Mouse (Mus musculus) right cerebral cortex, postnatal 10 days (tissue): ENCODE data around the gene Prx.

Experiments
- DNase-seq, 2 experiments: peaks; one replicate each; pipeline ENCODE4 v3.0.0; 2021; ENCODE audit warnings: low spot score in 2 of 2

Gene Prx

DNA sequence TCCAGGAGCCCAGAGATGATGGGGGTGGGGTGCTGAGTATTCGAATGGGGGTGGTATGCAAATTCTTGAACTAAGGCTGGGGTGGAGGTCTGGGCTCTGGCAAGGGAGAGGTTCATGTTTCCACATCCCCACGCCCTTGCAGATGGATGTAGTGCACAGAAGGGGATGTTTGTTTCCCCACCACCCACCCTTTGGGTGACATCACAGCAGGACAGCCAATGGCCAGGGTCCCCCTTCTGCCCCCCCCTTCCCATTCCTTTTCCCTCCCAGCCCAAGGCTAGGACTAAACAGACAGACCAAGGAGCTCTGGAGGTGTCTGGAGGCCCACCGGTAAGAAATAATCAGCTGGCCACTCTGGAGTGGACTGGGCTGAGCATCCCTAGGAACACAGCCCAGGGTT is at the start of gene Prx:
Prx (plus strand) TSS at position 289 of the 400 bp plus-strand sequence.
- no peak for DNase-seq

DNA sequence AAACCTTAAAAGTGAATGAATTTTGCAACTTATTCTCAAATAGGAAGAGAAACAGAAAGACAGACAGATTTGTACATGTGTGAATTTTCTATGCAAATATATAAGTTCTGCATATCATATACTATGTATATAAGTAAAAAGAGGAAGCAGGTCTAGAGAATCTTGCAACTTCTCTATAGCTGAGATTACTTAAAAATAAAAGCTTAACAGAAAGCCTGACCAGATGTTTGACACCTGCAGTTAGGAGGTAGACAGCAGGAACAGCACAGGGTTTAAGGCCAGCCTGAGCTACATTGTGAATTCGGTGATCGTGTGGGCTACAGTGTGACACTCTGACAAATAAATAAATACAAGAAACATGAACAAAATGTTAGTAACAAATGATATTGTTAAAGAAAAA is 47.8 kb upstream of the Prx start:
- DNase-seq = no peak

DNA sequence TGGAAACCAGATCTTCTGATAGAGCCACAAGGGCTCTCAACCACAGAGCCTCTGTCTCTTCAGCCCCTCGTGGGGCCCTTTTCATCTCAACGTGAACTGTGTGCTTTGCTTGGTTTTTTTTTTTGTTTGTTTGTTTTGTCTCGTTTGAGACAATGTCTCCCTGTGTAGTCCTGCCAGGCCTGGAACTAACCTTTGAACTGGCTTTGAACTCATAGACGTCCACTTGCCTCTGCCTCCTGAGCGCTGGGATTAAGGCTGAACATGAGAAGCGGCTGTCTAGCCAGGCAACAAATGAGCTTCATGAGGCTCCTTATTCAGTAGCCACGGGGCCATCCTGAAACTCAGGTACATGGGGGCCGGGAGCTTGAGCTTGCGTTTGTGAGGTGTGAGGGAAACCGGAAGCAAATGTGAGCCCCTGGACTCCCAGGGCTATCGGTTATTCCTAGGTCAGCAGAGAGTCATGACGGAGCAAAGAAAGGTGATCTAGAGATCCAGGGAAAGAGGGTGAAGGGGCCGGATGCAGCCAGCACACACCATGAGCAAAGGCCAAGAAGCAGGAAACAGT is 46.8 kb upstream of the Prx start:
- DNase-seq = no peak

DNA sequence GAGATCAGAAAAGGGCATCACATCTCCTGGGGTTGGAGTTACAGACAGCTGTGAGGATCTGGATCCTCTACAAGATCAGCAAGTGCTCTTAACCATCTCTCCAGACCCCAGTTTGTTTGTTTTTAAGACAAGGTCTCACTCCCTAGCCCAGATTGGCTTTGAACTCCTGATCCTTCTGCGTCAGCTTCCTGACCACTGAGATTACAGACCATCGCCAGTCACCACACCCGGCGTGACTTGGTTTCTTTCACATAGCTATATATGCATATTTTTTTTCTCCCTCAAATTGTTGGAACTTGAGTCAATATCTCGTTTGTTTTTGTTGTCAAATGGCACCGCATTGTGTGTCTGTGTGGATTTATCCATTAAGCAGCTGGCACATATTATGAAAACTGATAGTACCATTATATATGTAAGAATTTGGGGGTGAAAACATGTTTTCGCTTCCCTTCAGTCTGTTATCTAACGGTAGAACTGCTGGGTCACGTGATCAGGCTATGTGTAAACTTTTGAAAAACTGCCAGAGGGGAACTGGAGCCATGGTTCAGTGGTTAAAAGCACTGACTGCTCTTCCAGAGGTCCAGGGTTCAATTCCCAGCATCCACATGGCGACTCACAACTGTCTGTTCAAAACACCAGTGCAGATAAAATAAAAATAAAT is 44.5 kb upstream of the Prx start:
- no peak for DNase-seq

DNA sequence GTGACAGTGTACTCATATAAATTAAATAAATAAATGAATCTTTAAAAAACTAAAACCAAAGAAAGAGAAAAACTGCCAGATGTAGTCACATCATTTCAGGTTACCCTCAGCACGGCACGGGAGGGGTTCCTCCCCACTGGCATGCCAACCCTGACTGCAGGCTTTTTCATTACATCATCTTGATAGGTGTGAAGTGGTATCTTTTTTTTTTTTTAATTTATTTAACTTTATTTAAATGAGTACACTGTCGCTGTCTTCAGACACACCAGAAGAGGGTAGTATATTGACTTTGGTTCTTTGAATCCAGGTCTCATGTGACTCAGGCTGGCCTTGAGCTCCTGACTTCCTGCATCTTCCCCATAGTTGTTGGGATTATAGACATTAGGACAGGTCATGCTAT is 43.9 kb upstream of the Prx start:
- DNase-seq = no peak

DNA sequence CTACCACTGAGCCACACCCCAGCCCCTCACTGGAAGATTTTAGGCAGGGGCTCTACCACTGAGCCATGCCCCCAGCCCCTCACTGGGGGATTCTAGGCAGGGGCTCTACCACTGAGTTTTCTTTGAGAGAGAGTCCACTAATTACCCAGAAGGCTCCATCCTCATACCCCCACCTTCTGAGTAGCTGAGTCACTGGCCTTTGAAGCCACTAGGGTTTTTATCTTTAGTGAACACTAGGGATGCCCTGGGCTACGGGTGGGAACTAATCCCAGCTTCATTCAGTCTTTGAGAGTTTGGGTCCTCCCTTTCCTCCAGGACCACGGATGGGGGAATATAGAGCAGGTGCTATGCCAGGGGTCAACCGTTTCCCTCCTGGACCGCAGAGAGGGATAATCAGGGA is 40.5 kb upstream of the Prx start:
- no peak for DNase-seq

DNA sequence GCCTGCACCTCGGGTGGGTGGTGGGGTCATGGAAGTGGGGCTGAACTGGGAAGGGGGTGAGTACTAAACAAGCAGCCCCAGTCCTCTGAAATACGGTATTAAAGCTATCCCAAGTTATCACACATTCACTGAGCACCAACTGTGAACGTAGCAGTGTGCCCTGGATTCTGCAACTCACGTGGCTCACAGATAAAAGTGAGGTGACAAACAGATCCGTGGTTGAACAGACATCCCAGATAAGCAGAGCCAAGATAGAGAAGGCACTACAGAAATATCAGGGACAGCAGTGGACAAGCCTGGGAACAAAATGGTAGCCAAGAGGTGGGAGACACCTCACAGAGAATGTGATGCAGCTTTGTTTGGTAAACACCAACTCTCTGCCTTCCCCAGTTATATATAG is 39.5 kb upstream of the Prx start:
- no peak for DNase-seq

DNA sequence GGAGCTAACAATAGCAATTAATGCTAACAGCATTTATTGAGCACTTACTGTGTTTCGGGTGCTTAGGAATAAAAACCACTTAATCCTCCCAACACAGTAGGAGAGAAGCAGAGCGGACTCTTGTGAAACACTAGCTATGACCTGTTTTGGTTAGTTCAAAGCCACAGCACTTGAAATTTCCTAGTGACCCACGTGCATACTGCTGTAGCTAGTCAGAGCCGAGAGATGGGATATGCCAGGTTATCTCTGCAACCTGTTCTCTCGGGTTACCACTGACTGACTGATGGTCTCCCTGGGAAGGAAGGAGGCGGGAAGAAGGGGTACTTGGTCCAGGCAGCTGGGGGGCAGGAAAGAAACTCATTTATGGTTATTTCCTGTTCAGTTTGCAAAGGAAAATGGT is 38.6 kb upstream of the Prx start:
- DNase-seq = no peak

DNA sequence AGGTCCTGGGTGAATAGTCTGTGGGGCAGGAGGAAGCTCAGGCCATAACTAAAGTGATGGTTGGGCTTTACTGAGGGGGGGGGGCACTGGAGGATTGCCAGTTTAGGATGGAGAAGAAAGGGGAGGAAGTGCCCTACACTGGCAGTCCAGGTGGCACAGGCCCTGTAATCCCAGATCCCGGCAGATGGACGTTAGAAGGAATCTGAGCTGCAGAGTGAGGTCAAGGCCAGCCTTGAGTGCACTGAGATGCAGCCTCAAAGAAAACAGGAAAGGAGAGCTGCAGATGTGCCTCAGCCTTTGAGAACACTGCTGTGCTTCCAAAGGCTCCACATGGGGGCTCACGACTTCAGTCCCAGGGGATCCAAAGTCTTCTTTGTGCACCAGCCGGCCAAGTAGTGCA is 31.5 kb upstream of the Prx start:
- no peak for DNase-seq

DNA sequence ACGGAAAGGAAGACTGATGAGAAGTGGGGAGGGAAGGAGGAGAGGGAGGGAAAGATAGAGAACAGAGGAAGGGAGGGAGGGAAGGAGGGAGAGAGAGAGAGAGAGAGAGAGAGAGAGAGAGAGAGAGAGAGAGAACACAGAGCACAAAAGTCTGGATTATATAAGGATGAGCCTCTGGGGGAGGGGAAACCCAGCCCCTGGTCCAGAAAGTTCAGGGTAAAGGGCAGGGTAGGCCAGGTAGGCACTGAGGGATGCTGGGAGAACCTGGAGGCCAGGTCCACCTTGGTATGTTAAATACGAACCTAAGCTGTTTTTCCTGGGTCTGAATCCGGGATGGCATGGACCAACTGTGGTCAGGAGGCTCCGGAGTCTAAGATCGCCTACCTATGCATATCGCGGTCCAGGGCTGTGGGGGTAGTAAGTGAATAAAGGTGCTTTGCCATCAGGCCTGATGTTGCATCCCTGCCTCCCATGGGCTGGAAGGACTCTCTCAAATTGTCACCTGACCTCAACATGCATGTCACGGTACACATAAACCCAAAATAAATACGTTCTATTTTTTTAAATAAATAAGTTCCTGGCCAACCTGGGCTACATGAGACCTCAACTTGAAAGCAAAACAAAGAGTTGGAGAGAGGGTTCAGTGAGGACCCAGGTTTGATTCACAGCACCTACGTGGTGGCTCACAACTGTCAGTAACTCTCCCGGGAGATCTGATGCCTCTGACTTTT is 27.6 kb upstream of the Prx start:
- DNase-seq = no peak

DNA sequence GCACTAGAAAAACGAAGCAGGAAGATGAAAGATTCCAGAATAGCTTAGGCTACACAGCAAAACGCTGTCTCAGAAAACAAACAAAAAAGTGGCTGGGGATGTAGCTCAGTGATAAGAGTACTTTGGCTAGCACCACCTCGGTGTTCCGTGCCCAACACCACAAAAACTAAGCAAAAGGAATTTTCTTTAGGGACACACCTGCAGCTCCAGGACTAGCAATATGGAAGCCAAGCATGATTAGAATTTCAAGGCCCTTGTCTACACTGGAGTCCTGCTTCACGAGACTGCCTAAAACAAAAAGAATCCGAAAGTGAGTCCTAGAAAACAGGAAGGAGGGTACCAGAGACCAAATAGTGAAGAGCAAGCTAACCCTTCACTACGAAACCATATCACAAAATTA is 26.5 kb upstream of the Prx start:
- no peak for DNase-seq

DNA sequence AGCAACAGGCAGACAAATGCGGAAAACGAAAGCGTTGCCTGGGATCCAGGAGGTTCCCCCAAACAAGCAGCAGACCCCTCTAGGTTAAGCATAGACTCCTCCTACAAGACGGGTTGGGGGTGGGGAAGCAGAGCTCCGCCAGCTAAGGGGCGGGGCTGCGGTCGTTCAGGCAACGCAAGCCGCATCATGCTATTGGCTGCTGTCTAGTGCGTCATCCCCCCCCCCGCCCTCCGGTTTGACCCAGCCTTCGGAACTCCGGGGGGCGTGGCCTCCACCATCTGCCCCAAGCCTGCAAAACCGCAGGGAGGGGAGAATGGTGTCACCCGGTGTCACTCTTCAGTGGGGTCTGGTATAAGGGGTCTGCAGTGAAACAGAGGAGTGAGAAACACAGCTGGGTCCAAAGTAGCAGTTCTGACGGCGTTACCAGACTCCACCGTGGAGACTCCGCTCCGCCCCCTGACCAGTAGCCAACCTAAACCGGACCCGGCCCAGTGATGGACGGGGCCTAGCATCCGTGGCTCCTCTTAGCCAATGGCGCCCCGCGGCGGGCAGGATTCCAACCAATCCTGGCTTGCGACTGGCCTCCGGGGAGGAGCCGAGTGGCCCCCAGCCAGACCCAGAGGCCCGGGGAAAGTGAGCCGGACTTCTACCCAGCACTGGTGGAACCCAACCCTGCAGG is 25.8 kb upstream of the Prx start, which contains the start of gene Sertad3:
Sertad3 (plus strand) TSS at position 613 of the 679 bp plus-strand sequence.
- peak; percentile 98 to 99 for DNase-seq

DNA sequence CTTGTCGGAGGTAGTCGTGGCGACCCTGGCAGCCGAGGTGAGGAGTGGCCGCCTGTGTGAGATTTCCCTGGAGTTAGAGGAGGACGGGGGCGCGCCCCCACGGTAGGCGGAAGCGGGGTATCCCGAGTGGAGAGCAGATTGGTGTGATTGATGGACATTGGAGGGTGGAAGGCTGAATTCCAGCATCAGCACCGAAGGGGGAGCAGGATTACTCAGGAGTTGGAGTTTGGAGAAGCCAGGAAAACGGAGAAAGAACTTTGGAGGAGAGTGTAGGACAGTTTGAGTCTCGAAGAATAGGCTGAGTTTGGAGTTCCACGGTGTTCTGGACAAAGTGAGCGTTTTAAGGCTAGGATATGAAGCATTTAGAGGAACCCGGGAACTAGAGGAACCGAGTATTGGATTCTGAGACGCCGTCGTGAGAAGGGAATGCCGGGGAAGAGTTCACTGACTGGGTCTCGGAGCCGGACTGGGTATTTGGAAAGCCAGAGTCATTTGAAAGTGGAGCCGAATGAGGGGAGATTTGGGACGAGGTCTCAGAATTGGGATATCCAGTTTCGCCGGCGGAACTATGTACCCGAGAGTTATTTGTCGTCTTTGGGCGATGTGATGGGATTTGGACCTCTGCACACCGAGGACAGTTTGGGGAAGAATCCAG is 25.2 kb upstream of the Prx start:
- DNase-seq = no peak

DNA sequence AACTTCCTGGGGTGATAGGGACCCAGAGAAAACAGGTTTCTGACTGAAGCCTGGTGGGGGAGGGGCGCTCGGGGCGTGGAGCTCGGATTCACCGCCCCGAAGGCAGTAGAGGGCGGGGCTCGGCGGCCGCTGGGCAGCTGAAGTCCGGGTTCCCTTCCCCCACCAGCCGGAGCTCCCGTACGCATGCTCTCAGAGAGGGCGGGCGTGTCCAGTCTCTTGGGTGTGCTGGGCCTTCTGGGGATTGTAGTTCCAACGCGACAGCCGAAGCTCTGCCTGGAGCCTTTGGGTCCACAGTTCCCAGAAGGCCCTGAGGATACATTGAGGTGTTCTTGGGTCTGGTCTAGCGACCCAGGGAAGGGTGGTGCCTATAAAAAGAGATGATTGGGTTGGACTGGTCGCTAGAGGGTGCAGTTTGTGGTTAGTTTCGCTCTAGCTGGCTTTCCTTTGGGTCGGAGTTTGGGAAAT is 24.6 kb upstream of the Prx start:
- DNase-seq = peak; percentile 98 to 99

DNA sequence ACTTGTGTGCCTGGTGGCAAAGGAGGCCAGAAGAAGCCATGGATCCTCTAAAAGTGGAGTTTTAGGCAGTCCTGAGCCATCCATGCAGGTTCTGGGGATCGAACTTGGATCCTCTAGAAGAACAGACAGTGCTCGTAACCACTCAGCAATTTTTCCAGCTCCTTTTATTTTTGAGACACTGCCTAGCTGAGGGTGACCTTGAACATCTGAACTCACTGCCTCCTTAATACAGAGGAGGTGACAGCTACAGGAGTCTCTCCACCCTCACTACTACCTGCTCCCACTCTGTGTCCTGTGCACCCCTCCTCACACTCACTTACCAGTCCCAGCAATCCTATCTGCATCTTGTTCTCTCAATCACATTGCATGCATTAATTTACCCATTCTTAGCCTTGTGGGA is 23.5 kb upstream of the Prx start:
- no peak for DNase-seq

DNA sequence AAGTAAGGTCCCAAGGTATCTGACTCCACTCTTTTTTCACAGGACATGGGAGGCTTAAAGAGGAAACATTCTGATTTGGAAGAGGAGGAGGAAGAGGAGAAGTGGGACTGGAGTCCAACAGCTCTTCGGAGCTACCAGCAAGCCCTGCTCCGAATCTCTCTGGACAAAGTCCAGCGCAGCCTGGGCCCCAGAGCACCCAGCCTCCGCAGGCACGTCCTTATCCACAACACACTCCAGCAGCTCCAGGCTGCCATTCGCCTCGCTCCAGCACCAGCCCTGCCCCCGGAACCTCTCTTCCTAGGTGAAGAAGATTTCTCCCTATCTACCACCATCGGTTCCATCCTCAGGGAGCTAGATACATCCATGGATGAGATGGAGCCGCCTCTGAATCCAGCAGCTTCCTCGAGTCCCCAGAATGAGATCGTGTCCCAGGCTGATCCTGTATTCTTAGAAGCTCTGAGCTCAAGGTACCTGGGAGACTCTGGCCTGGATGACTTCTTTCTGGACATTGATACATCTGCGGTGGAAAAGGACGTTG is 23.0 kb upstream of the Prx start:
- DNase-seq = no peak

DNA sequence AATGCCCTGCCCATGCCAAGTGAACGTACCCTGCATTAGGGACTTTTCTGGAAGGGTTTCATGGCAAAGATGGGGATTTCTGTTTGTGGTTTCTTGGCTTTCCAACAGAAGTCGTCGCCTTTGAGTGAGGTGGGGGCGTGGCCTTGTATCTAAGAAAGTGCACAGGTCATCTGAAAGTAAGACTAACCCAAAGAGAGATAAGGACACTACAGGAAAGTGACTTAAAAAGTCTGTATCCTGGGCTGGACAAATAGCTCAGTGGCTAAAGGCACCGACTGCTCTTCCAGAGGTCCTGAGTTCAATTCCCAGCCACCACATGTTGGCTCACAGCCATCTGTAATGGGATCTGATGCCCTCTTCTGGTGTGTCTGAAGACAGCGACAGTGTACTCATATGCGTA is 20.6 kb upstream of the Prx start:
- no peak for DNase-seq

DNA sequence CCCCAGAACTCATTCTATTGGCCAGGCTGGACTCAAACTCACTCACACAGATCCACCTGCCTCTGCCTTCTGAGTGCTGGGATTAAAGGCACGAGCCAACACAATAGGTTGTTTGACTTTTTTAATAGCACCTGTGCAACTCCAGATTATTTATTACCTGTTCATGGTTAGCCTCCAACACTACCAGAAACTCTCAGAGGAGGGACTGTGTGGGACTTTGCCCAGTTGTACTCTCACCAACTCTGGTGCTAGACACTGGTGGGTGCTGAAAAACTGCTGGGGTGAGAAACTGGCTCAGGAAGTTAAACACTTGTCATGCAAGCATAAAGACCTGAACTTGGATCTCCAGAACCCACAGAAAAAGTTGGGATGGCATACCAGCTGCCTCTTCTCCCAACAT is 19.4 kb upstream of the Prx start:
- DNase-seq = no peak

DNA sequence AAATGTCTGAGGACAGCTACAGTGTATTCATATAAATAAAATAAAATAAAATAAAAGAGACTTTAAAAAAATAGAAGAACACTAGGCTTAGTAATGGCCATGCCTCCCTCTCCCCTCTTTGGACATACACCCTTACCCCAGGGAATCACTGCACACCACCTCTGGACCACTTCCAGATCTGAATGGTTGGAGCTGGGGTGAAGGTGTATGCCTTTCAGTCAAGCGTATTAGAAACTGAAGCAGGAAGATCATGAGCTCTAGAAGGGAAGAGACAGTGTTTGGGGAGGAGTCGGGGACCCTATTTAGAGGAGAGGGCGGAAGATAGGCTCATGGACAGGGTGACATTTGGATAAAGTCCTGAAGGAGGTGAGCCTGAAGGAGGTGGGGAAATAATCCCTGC is 18.6 kb upstream of the Prx start:
- DNase-seq = no peak

DNA sequence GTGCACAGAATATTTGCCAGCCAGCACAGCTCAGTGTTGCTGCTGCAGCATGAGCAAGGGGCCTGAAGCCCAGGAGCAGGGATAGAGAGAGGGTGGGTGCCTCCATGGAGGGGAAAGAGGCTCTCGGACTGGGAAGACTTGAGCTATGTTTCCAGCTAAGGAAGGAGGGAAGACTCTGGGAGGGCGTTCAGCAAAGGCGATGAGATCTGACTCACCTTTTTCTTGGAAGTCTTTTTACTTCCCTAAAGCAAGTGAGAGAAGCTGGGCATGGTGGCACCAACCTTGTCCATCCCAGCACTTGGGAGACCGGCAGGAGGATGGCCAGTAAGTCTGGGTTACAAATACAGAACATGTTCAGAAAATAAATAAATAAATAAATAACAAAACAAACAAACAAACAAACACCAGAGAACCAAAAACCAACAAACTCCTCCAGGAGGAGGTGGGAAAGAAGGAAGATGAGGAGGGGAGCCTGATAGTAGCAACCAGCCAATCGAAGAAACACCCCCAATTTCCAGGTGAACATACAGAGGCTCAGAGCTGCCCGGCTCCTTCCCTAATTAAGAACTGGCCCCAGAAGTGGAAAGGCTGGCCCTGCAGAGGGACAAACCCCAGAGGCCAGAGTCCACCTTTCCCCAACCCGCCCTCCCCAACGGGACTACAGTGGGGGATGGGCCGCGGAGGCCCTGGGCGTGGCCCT is 18.0 kb upstream of the Prx start:
- no peak for DNase-seq

DNA sequence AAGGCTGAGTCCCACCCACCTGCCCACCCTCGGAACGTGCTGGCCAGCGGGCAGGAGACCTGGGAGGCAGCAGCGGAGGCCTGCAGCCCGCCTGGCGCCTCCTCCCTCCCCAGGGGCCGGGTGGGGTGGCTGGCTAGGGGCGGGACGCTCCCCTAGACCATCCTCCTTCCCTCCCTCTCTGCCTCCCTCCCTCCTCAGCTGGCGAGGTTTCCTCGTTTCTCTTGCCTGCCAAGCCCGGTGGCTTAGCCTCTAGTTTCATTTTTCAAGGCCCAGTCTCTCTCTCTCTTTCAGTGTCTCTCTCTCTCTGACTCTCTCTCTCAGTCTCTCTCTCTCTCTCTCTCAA is 17.5 kb upstream of the Prx start:
- DNase-seq = peak; percentile 77 to 81
